Mouse (Mus musculus): Measurements from ENCODE around the gene Il4ra.

GRCm38 (mm10) chr7:125579545-125580219, 27.8 kb downstream of the Il4ra start:
- TF ChIP-seq POLR2A (IDR thresholded peaks at IDR 0.05; ENCODE audit: insufficient read depth, low read depth, low read length) (no peak), CTCF (IDR thresholded peaks at IDR 0.05) (no peak)

Measured in heart, adult 2 months (tissue).